Mouse (Mus musculus) ES-E14 (cell line): ENCODE measurements around the gene Dnm2.

Experiments used
- HCFC1 ChIP-seq: IDR thresholded peaks from 2 replicates; pipeline ENCODE4 v1.6.1; 2012; ENCODE audit warnings: low read length, inconsistent platforms, borderline replicate concordance; ENCODE audit not compliant: insufficient read depth
- ZC3H11A ChIP-seq: IDR thresholded peaks from 2 replicates; pipeline ENCODE4 v1.6.1; 2012; ENCODE audit warnings: low read depth, mild to moderate bottlenecking, inconsistent platforms, low read length, borderline replicate concordance
- ZNF384 ChIP-seq: IDR thresholded peaks from 2 replicates; pipeline ENCODE4 v1.6.1; 2012; ENCODE audit warnings: low read depth, low read length, inconsistent platforms

- TF ChIP-seq ZNF384, result no peak
- TF ChIP-seq HCFC1, result no peak
- no peak for TF ChIP-seq ZC3H11A
These were observed 19.9 kb downstream of the Dnm2 start for GRCm38 (mm10) chr9:21444574-21444973.
